Mouse (Mus musculus): ENCODE results near the gene Lpin1.
A peak's percentile ranks its signal among the peaks of the same experiment; 100 is the strongest.

Gene Lpin1

DNA sequence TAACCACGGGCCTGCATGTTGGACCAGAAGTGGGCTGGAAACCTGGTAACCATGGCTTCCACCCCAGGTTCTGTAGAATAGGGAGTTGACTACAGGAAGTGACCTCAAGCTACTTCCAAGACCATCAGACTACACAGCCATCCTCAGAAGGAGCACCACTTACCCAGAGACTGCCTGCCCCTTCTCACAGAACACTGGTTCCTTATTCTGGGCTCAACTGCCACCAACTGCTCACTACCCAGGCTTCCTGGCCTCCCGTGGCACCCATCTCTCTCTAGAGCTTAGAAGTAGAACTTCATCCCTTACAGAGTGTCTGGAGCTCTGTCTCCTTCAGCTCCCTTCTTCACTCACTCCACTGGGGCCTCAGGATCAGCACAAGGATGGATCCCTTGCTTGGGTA lies at the start of gene Lpin1:
TSS of gene Lpin1 (minus strand) at position 31 of the 400 bp plus-strand sequence.
- DNase-seq (ENCODE audit: low spot score in 2 of 2) = no peak

DNA sequence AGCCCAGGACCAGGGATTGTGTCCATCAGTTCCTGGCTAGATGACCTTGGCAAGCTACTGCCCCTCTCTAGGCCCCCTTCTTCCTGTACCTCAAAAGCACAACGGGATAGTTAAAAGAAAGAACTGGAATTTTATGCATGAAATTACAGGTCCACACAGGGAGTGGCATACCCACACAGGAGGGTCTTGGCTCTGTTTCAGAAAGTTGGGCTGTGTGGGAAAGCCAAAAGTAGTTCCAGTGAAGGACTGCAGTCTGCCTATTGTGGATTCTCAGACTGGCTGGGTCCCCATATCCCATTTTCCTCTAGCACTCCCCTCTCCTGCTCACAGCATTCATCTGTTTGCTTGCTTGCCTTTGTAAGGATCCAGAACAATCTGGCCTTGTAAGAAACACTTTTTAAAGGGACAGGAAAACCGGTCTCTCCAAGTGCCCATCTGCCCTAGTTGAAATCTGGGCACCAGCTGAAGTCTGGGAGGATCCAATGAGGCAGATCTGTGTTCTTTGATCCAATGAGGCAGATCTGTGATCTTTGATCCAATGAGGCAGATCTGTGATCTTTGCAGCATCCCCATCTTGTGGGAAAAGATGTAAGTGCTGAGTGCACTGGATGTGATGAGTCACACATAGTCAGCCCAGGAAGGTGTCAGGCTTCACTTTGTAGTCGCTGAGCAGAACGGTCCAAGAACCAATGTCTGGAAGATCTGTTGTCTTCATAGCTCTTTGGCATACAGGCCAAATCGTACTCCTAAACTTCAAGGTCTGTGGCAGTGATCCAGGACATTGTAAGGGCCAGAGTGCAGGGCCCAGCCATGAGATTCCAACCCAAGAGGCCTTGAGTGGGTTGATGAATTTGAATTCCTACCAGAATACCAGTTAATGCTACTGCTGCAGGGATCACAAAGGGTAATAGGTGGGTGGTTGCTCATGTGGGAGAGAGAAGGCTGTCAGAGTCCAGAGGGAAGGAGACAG lies 46.4 kb upstream of the Lpin1 start:
- peak in 1 of 2 experiments; percentile 14 for DNase-seq (ENCODE audit: low spot score in 2 of 2)

DNA sequence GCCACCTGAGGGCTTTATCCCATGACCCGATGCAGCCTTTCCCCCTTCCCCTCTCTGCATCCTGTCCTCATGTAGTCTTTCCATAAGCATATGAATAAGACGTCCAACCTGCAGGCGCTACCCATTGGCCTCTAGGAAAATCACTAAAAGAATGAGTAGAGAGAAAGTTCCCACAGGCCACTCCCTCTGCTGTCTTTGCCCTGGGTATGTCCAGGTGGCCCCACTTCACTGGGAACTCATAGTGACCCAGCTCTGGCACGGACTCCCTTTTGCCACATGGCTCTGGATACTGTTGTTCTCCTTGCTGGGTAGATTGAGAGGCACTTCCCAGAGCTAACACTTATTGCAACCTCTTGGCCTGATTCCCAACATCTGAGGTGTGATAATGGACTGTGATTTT lies 44.8 kb upstream of the Lpin1 start:
- no peak for DNase-seq (ENCODE audit: low spot score in 2 of 2)

DNA sequence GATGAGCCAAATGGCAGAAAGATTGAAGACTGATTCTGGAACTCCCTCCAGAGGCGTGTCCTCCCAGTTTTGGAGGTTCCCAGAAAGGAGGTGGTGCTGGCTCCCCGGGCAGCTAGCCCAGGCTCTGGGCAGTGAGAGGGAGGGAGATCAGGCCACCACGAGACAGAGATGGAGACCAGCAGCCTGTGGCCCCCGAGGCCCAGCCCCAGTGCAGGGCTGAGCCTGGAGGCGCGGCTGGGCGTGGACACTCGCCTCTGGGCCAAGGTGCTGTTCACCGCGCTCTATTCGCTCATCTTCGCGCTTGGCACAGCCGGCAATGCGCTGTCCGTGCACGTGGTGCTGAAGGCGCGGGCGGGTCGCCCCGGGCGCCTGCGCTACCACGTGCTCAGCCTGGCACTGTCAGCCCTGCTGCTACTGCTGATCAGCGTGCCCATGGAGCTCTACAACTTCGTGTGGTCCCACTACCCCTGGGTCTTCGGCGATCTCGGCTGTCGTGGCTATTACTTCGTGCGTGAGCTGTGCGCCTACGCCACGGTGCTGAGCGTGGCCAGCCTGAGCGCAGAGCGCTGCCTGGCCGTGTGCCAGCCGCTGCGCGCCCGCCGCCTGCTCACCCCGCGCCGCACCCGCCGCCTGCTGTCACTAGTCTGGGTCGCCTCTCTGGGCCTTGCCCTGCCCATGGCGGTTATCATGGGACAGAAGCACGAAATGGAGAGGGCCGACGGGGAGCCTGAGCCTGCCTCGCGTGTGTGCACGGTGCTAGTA lies 42.7 kb upstream of the Lpin1 start, which contains the start of gene Ntsr2:
TSS of gene Ntsr2 (plus strand) at position 51 of the 762 bp plus-strand sequence.
- peak; percentile 66 to 70 for DNase-seq (ENCODE audit: low spot score in 2 of 2)

DNA sequence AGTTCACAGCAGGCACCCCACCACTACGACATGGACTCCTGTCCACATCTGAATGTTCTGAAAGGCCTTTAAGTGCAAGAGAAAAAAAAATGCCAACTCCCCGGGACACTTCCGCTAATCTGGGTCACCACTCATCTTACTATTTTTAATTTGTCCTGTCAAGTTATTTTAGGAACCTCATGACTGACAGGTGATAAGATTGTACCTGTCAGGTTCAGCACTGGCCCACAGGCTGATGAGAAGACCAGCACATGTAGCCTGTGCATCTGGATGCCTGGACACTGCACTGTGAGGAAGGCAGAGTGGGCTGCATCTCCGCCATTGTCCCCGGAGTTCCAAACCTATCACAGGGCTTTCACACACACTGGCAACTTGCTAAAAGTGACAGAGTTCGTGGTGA lies 39.1 kb upstream of the Lpin1 start:
- DNase-seq (ENCODE audit: low spot score in 2 of 2) = no peak

DNA sequence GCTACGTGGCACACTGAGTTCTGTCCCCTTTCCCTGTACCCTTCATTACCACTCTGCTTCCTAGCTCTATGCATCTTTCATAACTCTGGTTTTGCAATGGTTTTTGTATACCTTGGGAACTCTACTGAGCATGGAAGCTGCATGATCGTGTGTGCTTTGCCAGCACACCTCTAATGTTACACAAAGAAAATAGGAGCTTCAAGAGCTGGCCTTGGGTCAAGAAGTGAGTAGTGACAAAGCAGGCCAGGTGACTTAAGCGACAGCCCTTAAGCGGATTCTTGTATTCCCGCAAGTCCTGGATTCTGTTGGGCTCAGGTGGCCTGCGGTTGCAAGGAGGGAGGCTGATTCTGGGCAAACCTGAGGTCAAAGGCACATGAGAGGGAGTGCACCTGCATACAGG lies 37.5 kb upstream of the Lpin1 start:
- no peak for DNase-seq (ENCODE audit: low spot score in 2 of 2)

DNA sequence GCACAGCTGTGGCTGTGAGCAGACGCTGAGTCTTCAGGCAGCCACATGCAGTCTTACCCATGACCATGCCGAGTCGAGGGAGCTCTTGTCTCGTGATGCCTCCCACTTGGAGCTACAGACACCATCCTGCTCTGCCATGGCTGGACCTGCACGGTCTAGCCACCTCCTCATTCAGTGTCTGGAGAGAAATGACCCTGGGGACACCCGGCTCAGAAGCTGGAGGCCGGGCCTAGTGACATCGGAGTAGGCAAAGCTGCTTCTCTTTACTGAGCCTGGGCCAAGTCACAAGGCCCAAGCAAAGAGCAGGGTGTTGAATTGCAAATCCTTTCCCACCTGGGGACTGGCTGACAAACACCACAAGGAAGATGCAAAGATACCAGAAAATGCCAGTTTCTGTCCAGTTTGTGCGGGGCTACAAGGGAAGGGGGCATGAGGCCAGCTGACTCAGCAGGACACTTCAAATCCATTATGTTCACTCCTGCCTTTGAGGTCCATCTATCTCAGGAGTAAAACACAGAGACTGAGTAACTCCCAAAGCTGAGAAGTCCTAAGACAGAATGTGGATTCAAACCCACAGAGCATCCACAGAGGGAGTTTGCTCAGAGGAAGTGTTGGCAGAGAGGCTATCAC lies 36.1 kb upstream of the Lpin1 start:
- no peak for DNase-seq (ENCODE audit: low spot score in 2 of 2)

DNA sequence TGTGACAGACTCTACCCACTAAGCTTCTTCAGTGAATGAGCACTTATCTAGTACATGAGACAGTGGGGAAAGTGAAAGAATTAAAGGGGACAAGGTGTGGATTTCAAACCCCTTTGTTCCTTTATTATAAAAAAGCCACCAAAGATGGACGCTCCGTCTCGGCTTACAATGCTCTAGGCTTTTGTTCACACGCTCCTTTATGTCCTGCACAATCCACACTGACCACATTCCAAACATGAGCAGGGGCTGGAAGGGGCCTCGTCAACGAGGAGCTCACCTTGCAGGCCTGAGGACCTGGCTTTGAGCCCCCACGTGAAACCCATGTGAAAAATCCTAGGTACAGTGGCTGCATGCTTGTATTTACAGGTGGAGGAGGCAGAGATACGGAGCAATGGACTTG lies 33.9 kb upstream of the Lpin1 start:
- DNase-seq (ENCODE audit: low spot score in 2 of 2) = no peak

DNA sequence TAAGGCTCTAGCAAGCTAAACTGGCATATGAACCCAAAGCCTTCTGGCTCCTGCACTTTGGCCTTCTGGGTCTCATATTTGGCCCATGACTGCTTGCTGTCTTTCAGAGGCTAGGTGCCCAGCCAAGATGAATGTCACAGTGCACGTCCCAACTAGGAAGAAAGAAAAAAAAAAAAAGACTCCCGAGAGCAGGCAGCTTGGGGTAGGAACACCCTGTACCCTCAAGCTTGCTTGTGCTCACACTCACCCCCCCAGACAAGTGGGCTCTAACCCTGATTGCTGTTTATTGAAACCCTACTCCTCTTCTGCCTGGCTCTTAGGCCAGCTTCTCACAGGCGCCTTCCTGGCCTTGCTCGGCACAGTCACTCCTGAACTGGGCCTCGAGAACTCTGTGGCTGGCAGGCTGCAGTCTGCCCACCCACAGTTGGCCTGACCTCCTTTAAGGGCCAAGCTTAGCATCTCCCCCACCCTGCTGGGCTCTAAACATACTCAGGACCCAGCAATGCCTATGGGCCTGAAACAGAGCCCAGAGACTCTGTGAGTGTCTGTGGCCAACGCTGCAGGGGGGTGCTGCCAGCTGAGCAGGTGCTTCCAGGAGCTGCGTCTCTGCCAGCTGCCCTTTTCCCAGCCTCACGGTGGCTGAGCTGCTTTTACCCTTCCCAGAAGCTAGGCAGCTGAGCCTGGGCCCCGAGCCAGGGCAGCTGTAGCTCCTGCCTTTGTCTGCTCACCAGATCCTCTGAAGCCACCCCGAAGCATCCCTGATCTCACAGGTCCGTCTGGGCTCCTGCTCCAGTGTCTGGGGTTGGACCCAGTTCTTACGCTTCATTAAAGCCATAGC lies 33.0 kb upstream of the Lpin1 start:
- peak in 1 of 2 experiments; percentile 25 for DNase-seq (ENCODE audit: low spot score in 2 of 2)

DNA sequence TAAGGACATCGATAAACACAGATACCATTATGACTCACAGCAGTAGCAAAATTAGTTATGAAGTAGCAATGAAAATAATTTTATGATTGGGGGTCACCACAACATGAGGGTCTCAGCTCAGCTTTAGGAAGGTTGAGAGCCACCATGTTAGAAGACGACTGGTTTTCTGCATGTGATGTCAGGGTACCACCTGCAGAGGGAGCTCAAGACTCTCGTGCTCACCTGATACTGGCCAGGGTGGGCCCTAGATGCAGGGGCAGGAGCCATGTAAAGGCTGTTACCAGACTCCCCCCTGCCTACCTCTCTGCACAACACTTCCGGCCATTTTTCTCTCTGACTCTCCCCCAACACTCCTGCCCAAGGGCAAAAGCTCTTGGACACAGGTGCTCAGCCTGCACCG lies 31.2 kb upstream of the Lpin1 start:
- DNase-seq (ENCODE audit: low spot score in 2 of 2) = no peak

DNA sequence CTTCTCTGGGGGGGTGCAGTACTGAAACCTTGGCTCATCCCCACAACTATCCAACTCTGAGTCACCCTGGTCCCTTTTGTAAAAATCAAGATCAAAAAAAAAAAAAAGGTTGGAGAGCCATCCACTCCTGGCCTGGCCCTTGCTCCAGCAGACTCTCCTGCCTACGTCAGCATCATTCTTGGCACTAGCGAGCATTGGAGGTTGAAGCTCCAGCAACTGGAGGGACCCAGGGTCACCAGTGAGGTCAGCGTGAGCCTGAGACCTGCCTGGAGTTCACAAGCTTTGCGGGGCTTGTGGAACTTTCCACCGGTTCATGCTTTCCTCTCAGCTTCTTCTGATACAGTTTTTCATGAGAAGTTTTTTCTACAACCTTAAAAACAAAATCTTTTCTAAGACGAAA lies 29.3 kb upstream of the Lpin1 start:
- DNase-seq (ENCODE audit: low spot score in 2 of 2) = no peak

DNA sequence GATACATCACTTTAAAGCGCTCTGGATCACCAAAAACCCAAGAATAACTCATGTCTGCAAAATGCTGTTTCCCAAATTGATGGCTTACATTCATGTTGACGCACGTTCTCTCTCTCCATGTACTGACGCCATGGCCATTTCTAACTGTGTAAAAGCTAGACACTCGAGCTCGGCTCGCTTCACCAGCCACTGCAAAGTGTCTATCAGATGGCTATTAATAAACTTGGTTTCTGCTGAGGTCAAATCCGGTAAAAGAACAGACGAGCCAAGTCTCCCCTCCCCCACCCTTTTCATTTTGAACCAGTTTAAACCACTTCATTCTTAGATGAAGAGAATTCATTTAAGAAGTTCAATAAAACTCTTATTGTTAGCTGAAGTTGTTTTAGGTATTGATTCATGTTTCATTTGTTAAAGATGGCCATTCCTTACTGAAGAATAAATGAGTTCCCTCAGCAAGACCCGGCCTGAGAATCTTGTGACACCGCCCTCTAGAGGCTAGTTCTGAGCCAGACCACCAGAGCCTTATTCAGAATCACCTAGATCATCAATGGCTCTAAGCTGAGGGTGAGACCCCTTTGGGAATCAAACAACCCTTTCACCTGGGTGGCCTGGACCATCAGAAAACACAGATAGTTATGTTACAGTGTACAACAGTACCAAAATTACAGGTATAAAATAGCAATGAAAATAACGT lies 28.5 kb upstream of the Lpin1 start:
- no peak for DNase-seq (ENCODE audit: low spot score in 2 of 2)

DNA sequence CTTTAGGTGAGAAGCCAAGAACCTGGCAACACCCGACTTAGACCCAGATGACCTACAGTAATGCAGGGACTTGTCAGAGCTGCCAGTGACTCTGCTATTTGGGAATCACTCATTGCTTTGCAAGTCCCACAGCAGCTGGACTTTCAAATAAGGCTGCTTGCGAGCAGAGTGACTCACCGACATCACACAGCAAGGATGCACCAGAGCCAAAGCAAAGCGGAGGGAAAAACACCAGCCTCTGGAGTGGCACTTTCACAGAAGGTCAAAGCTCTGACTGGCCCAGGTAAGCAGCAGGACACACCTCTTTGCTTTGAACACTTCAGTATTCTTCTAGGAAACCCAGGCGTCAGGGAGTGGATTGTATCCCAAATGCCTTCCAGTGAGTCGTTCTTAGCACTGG lies 25.1 kb upstream of the Lpin1 start:
- no peak for DNase-seq (ENCODE audit: low spot score in 2 of 2)

DNA sequence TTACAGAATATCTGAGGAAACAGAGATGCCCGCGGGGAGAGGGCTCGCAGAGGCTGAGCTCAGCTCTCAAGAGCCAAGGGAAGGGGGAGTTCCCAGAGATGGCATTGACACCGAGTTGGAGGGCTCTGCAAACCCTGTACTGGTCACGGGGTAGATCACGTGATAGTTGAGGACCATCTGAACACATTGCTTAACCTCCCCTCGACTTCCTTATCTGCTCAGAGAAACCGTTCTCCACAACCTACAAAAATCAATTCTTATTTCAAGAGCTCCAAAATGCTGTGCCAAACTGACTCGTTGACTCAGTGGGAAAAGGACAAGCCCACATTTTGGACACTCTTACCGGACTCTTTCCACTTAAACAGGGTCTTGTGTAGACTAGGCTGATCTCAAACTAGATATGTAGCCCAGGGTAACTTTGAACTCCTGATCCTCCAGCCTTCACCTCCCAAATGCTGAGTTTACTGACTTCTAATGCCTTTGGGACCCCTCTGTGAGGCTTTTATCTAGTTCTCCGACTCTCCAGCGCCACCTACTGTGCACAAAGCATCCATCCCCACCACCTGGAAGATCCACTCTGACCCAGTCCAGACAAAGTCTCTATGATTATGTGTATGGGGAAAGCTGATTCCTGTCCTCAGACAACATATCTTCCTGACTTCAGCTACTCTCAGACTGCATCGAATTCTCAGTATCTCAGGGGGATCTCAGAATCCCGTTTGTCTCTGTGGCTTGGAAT lies 23.5 kb upstream of the Lpin1 start:
- DNase-seq (ENCODE audit: low spot score in 2 of 2) = no peak

DNA sequence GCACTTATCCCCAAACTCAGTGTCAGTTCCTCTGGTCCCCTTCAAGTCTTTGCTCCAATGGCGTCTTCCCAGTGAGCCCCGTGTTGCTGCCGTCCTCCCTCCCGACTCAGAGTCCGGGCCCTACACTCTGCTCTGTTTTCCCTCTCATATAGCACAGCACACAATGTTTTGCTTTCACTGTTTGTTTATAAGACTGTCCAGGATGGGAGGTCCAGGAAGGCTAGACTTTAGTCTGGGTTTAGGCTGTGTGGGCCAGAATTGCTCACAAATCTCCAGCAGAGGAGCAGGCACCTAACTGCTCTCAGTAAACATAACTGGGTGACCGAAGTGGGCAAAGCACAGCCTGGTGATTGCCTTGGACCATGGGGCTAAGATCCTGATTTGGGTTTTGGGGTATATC lies 22.5 kb upstream of the Lpin1 start:
- DNase-seq (ENCODE audit: low spot score in 2 of 2) = no peak

DNA sequence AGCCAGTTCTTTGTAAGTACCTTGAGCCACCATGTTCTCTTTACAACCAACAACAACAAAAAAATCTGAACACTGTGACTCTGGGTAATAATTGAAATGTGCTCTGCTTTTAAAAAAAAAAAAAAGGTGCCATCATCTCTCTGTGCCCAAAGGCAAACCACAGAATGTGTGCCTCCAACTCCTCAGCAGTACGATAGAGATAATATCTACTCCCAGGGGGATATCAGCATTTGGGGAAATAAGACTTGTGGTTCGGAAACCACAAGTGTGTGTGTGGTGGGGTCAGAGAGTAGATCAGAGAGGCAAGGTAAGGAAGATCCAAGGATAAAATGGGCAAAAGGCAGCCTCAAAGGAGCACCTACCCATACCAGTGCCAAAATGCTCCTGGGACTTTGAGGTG lies 20.7 kb upstream of the Lpin1 start:
- no peak for DNase-seq (ENCODE audit: low spot score in 2 of 2)

DNA sequence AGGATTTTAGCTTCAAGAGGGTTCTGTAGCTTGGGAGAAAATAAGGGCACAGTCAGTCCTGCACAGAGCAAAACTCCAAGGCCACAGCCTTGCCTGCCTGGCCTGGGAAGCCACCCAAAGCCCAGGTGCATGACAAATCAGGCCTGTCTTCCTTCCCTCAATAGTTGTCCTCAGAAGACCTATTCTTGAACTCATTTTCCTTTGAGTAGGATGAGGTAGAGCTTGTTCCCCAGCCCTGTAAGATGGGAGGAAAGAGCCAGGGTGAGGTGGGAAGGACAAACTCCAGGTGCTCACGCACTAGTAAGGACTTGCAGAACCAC lies 20.1 kb upstream of the Lpin1 start:
- DNase-seq (ENCODE audit: low spot score in 2 of 2) = no peak

DNA sequence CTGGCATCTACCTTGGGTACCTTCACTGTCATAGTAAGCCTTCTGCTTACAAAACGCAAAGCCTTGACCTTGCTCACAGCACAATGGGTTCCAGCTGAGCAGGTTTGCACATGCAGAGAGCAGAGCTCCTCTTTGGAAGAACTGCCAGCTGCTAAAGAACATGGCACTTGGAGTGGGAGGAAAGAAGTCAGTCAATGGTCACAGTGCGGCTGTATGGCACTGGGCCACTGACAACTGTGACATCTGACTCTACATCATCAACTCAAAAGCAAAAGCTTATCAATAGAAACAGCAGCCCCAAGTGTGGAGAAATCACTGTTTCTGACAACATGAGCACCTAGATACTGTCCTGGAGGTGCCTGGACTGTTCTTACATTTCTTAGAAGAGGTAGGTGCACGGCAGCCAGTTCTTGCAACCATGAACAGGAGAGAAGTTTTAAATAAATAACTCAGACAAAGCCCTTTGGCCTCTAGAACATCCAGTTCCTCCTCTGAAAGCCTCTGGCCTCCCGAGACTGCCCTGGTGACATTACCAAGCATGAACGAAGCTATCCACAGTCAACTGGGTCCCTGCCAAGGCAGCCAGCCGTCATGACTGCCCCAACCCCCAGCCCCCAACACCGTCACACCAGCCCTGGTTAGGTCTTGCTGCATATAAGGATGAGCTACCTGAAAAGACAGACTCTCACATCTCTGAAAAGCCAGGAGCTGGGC lies 19.5 kb upstream of the Lpin1 start:
- no peak for DNase-seq (ENCODE audit: low spot score in 2 of 2)

DNA sequence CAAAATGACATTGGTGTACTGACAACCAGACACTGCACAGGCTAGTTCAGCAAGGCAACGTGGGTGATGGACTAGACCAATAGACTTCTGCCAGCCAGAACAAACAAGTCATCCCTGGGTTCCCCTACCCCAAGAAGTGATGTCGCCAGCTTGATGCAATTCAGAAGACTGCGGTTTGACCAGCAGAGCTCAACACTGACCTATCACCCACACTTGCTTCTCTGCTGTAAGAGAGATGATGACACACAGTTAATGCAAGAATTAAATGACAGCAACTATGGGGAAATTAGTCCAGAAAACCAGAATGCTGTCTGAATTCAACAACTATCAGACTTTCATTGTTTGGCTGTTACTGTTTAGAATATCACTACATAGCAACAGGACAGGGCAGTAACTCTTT lies 9.5 kb upstream of the Lpin1 start:
- DNase-seq (ENCODE audit: low spot score in 2 of 2) = no peak

DNA sequence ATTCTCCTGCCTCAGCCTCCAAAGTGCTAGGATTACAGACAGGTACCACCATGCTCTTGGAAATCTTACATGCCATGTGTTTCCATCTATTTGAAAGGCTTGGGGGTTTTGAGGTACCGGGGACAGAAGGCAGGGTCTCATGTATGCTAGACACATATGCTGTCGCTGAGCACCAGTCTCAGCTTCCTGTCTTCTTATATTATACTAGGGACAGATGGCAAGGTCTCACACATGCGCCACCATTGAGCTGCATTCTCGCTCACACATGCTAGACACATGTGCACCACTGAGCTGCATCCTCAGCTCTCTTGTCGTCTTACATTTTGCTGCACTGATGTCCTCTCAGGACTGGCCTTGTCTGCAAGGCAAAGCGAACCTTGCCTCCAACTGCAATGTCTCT lies 8.7 kb upstream of the Lpin1 start:
- DNase-seq (ENCODE audit: low spot score in 2 of 2) = no peak
